Mouse (Mus musculus) liver, adult 2 months (tissue): ENCODE measurements at regions not wholly inside any gene's neighbourhood (a gene's known extent, or its start where the extent isn't known, plus 50 kb on each side); places are given as distances from the start of the nearest gene placed in this dataset.

Experiments
- CTCF ChIP-seq: fragments of 200-500 bp; IDR thresholded peaks from 2 replicates; pipeline ENCODE4 v1.5.1; 2011; ENCODE audit warnings: low read depth, low read length, control low read depth
- POLR2A ChIP-seq: fragments of 200-500 bp; IDR thresholded peaks from 2 replicates; pipeline ENCODE4 v1.6.1; 2011; ENCODE audit warnings: low read length, control low read depth; ENCODE audit not compliant: insufficient read depth; ENCODE audit errors: extremely low read depth

DNA sequence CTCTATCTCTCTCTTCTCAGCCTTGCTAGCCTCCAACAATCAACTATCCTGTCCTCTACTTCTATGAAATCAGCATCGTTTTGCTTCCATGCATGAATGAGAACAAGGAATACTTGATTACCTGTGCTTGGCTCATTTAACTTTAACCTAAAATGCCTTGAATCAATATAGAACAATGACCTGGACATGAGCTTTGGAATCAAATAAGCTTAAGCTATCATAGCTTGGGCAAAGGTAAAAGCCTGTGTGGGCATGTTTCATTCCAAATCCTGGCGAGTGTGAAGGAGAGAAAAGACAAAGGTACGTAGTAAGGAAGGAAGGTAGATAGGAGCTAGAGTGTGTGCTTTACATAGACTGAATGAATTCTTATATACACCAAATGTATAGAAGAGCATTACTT lies 243.7 kb upstream of the Cpeb2 start:
- TF ChIP-seq CTCF (no peak), POLR2A (no peak)
